Mouse (Mus musculus) myocyte (in vitro differentiated cells): ENCODE measurements around the gene Kcnh3.

Experiments
- CEBPB ChIP-seq: IDR thresholded peaks from 2 replicates; pipeline ENCODE4 v1.6.1; 2011; ENCODE audit warnings: mild to moderate bottlenecking, moderate library complexity; ENCODE audit not compliant: poor library complexity, insufficient read depth, severe bottlenecking
- E2F4 ChIP-seq: IDR thresholded peaks from one replicate; pipeline ENCODE4 v1.6.1; 2011; ENCODE audit warnings: mild to moderate bottlenecking, control low read depth, moderate library complexity; ENCODE audit not compliant: insufficient read depth
- MAX ChIP-seq: IDR thresholded peaks from one replicate; pipeline ENCODE4 v1.6.1; 2011; ENCODE audit warnings: low read depth, mild to moderate bottlenecking, control low read depth
- MYOD1 ChIP-seq, 3 experiments: IDR thresholded peaks; one replicate each; pipeline ENCODE4 v1.6.1; 2011; ENCODE audit warnings: control low read depth in 2 of 3, low read depth in 2 of 3, mild to moderate bottlenecking in 2 of 3, moderate library complexity in 1 of 3; ENCODE audit not compliant: insufficient read length in 2 of 3, control insufficient read depth in 1 of 3
- MYOG ChIP-seq, 3 experiments: IDR thresholded peaks; one replicate each; pipeline ENCODE4 v1.6.1; 2011; ENCODE audit warnings: control low read depth in 2 of 3, low read depth in 2 of 3, mild to moderate bottlenecking in 2 of 3; ENCODE audit not compliant: insufficient read length in 2 of 3, control insufficient read depth in 1 of 3, insufficient read depth in 1 of 3
- POLR2A ChIP-seq: IDR thresholded peaks from one replicate; pipeline ENCODE4 v1.6.1; 2011; ENCODE audit warnings: low read depth, mild to moderate bottlenecking, control low read depth, moderate library complexity; ENCODE audit not compliant: insufficient read length
- POLR2AphosphoS2 ChIP-seq: IDR thresholded peaks from one replicate; pipeline ENCODE4 v1.6.1; 2011; ENCODE audit warnings: low read depth, control low read depth; ENCODE audit not compliant: insufficient read length
- SRF ChIP-seq: IDR thresholded peaks from one replicate; pipeline ENCODE4 v1.6.1; 2011; ENCODE audit warnings: low read depth; ENCODE audit not compliant: control insufficient read depth, insufficient read length
- TCF3 ChIP-seq: IDR thresholded peaks from one replicate; pipeline ENCODE4 v1.6.1; 2011; ENCODE audit warnings: low read depth, control low read depth; ENCODE audit not compliant: insufficient read length
- USF1 ChIP-seq: IDR thresholded peaks from one replicate; pipeline ENCODE4 v1.6.1; 2011; ENCODE audit warnings: low read depth, mild to moderate bottlenecking, control low read depth, moderate library complexity

GRCm38 (mm10) chr15:99249938-99250337 lies 25.3 kb downstream of the Kcnh3 start:
- TF ChIP-seq POLR2AphosphoS2 (peak; percentile 4), POLR2A (peak; percentile 5), CEBPB (no peak), E2F4 (no peak), MYOD1 (IDR thresholded peaks at IDR 0.05; ENCODE audit: control insufficient read depth in 1 of 3, insufficient read length in 2 of 3, low read depth in 2 of 3) (no peak), USF1 (no peak), MAX (no peak), MYOG (IDR thresholded peaks at IDR 0.05; ENCODE audit: control insufficient read depth in 1 of 3, insufficient read depth in 1 of 3, insufficient read length in 2 of 3, low read depth in 2 of 3) (no peak), SRF (no peak), TCF3 (no peak)
